Comparison of ENCODE assay signal across 7 mouse cellular contexts in the genomic region with DNA sequence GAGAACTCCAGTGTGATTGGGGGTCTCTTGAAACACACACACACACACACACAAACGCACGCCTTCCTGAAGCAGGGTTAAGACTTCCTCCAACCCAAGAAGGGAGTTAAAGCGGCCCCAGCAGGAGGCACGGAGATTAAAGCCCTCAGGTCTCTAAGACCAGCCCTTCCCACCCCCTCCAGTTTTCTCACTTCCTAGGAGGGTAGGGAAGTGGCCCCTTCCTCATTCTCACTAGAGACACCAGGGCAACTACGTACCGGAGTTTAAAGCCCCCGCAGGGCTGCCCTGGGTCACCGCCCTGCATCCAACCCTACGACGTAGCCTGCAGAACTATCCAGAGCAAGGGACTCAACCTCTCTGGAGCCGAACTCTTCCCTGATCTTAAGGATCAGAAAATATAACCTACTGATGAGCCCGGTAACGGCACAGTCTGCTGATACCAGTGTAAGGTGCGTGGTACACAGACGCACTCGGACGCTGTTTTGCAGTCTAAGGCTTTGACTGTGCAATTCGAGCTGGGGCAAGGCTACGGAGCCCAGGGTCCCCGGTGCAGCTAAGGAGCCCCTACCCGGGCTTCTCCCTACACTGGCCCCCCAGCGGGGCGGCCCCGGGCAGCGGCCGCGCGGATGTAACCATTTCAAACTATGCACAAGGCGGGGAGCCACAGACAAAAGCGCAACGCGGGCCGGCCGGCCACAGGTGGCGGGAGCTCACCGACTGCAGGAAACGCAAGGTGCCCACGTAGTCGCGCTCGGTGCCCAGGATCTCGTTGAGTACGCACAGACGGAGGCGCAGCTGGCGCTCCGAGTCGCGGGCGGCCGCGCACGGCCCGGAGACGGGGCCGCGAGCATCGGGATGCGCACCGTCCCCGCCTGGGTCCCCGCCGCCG. TPM values are rescaled to one million over a fixed set of nuclear protein-coding genes. Genes with fewer than 3 reads are reported as not detected.
DNase-seq lines count a peak whose midpoint lies in the region; ATAC-seq lines count a peak whose summit lies in the region.

No protein-coding gene starts in this region.

- no peaks in the 10 kb centered on the region for H3K9me3 ChIP-seq in heart, embryonic 12.5 days (replicated peaks)

- under 1% methylated on average over 64 of the region's 64 CpGs for WGBS in heart, embryonic 12.5 days

- peak; percentile 33 for ATAC-seq in heart, embryonic 12.5 days (ENCODE audit: insufficient number of reproducible peaks, low FRiP score)

- H3K4me3 ChIP-seq in heart, embryonic 12.5 days: peak overlapping the region; percentile 71

- peak overlapping the region; percentile 34; the same call in 1 of the 2 replicates for H3K27ac ChIP-seq in heart, embryonic 12.5 days (ENCODE audit: poor library complexity, severe bottlenecking)

- H3K9ac ChIP-seq in heart, embryonic 12.5 days: peak overlapping the region; percentile 81

- H3K27me3 ChIP-seq in heart, embryonic 12.5 days (replicated peaks): no peaks in the 10 kb centered on the region

- H3K36me3 ChIP-seq in heart, embryonic 12.5 days: no peaks in the 10 kb centered on the region

- H3K4me2 ChIP-seq in heart, embryonic 12.5 days: peak overlapping the region; percentile 97

- peaks cover 31% of the 10 kb centered on the region for H3K4me1 ChIP-seq in heart, embryonic 12.5 days (replicated peaks)

- DNase-seq in 416B (ENCODE audit: low read depth): peak; percentile 81
- DNase-seq in CD4-positive helper T cell, adult 2 months (ENCODE audit: low read depth, low spot score): peak; percentile 66
- peak; percentile 72 for DNase-seq in embryo, embryonic 11 days
- DNase-seq in kidney, postnatal 4 days: peak; percentile 61 to 73
- peak; percentile 53 for DNase-seq in lung, postnatal 14 days
- peak; percentile 82 for DNase-seq in right cerebral cortex, postnatal 25 days

RNA-seq across cellular contexts. Expression of a gene that starts 0.6 kb away (rescaled TPM):
- 12.0 and 13.6 TPM in 2 replicates for polyA plus RNA-seq in heart, embryonic 12.5 days (2016; fragmentation: Nextera tagmentation; extraction: Ambion mirVana)

Comparison
In these comparisons a context has a peak if more than half of its experiments do, and no peak if none do; other contexts are left out.
1. Peak in every context shown above with its lines: DNase-seq, ATAC-seq, H3K4me3 ChIP-seq and H3K27ac ChIP-seq.